Mouse (Mus musculus): ENCODE results near the gene Nlrx1. TPM values are rescaled to one million over a fixed set of nuclear protein-coding genes. Genes with fewer than 3 reads are reported as not detected.

Nlrx1 gene
- polyA plus RNA-seq, 3 experiments from 2014 or later: 3.3 to 10.7 (median 4.1) TPM

GRCm38 (mm10) chr9:44234479-44235427 is 33.6 kb downstream of the Nlrx1 start:
- no peak for ATAC-seq

- ATAC-seq: peak; percentile 75
Observed at GRCm38 (mm10) chr9:44233802-44234478, 34.5 kb downstream of the Nlrx1 start, which contains the start of gene Cbl. TSS of gene Cbl (minus strand) at chr9:44234049.

DNA sequence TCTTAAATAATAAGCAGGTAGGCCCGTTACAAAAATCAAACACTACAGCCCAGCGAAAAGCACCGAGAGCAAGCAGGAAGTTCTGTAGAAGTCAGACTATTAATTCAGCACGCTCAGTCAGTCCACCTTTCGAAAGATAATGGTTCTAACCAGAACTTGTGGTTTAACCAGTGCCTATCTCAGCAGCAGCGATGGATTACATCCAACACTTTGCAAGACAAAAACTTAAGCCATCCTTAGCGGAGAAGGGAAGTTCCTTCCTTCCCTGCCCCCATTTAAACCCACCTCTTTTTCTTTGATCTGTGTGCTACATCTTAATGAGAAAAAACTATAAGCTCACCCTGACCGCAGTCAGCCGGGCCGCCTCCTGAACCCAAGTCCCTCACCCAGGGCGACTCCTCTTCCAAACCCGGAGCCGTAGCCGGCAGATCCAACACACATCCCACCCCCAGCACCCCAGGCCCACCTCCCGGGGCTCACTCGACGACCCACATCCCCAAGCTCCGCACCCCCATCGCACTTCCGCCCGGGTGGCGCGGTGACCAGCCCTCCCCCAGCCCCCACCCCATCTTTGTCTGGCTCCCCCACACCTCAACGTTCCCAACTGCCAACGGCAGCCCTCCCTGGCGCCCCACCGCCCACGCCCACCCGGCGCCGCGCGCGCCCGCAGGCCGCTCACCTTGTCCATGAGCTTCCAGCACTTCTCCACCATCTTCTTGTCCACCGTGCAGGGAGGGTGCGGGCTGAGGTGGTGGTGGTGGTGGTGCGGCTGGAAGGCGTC is 35.2 kb downstream of the Nlrx1 start:
- ATAC-seq: peak; percentile 23

DNA sequence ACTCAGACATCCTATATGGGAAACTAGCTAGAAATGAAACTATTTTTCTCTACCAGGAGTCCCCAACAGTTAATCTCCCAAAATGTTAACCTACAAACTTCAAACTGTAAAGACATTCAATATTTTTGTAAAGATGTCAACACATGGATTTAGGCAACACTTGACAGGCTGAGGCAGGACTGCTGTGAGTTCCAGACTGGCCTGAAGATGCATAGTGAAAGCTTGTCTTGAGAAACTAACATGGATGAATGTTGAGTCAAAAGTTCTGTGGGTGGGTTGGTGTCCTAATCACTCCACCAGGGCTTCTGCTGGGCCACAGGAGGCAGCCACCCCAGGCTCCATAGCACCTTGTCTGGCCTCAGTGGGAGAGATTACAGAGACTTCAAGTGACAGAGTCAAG is 36.8 kb downstream of the Nlrx1 start:
- ATAC-seq: no peak

DNA sequence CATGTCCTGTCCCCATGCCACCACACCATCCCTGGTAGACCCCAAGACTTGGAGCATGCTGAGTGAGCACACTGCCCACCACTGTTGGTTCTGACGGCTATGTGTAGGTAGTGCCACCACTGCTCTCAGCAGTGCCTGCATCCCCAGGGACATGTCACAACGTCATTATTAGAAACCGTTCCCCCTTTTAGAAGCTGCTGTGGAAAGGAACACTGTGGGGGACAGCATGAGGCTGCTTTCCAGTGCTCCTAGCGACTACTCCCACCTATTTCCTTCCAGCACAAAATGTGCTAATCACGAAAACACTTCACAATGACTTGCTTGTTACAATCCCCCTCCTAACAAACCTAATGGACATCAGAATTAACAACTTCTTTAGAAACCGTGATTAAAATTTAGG is 42.4 kb downstream of the Nlrx1 start:
- no peak for ATAC-seq

- ATAC-seq: no peak
Observed at GRCm38 (mm10) chr9:44213538-44213937, 54.9 kb downstream of the Nlrx1 start.

- no peak for ATAC-seq
Observed at GRCm38 (mm10) chr9:44212406-44212805, 56.0 kb downstream of the Nlrx1 start.

GRCm38 (mm10) chr9:44209416-44209815 is 59.0 kb downstream of the Nlrx1 start:
- ATAC-seq: no peak

DNA sequence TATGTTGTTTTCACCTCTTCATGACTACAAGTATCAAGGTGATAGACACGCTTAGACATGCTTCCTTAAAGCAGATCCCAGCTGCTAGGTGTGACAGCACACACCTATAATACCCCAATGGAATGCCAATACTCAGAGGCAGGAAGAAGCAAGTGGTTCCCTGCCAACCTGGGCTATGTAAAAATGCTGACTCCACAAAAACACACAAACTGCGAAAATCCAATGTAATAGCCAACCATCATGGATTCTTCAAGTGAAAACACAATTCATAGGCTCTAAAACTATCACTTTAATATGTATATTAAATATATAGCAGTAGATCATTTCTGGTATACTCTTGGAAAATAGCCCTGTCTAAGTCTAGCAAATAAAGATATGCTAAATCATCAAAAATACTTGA is 60.6 kb downstream of the Nlrx1 start:
- no peak for ATAC-seq

Other genes with a start within 250 kb of the Nlrx1 start
- gene Thy1, start 225.2 kb downstream of the Nlrx1 start, polyA plus RNA-seq (2017; shearing (Covaris generic)): 100 to 1,000 TPM; 179 to 228 (median 209) TPM
- 1 to 10 TPM in 2 of 3 experiments, under 1 TPM in 1; 0.53 to 5.0 (median 2.2) TPM for gene Usp2, start 201.6 kb downstream of the Nlrx1 start, polyA plus RNA-seq (2017; shearing (Covaris generic))
- gene Mfrp, start 166.9 kb downstream of the Nlrx1 start, polyA plus RNA-seq (2017; shearing (Covaris generic)): not detected
- not detected for gene C1qtnf5, start 161.4 kb downstream of the Nlrx1 start, polyA plus RNA-seq (2017; shearing (Covaris generic))
- gene Gm49380, start 155.1 kb downstream of the Nlrx1 start, polyA plus RNA-seq (2017; shearing (Covaris generic)): not detected
- 1 to 10 TPM; 3.9 to 8.2 (median 6.0) TPM for gene Rnf26, start 155.1 kb downstream of the Nlrx1 start, polyA plus RNA-seq (2017; shearing (Covaris generic))
- gene Mcam, start 134.1 kb downstream of the Nlrx1 start, polyA plus RNA-seq (2017; shearing (Covaris generic)): under 1 TPM in 1 of 3 experiments, not detected in 2; 0.69 TPM
- gene Cbl, start 34.5 kb downstream of the Nlrx1 start, polyA plus RNA-seq (2017; shearing (Covaris generic)): 10 to 100 TPM; 17.9 to 31.2 (median 19.8) TPM
- gene Ccdc153, start 27.9 kb downstream of the Nlrx1 start, polyA plus RNA-seq (2017; shearing (Covaris generic)): not detected
- gene Pdzd3, start 17.1 kb downstream of the Nlrx1 start, polyA plus RNA-seq (2017; shearing (Covaris generic)): under 1 TPM in 1 of 3 experiments, not detected in 2; 0.15 TPM
- not detected for gene Abcg4, start 20.0 kb upstream of the Nlrx1 start, polyA plus RNA-seq (2017; shearing (Covaris generic))
- 10 to 100 TPM; 16.2 to 24.6 (median 18.9) TPM for gene Hinfp, start 37.1 kb upstream of the Nlrx1 start, polyA plus RNA-seq (2017; shearing (Covaris generic))
- 1 to 10 TPM; 1.7 to 3.1 (median 2.8) TPM for gene C2cd2l, start 51.7 kb upstream of the Nlrx1 start, polyA plus RNA-seq (2017; shearing (Covaris generic))
- gene Dpagt1, start 57.4 kb upstream of the Nlrx1 start, polyA plus RNA-seq (2017; shearing (Covaris generic)): 10 to 100 TPM; 11.1 to 17.6 (median 13.1) TPM
- gene H2afx, start 66.1 kb upstream of the Nlrx1 start, polyA plus RNA-seq (2017; shearing (Covaris generic)): 10 to 100 TPM; 14.3 to 61.7 (median 16.1) TPM
- gene Hmbs, start 75.6 kb upstream of the Nlrx1 start, polyA plus RNA-seq (2017; shearing (Covaris generic)): 10 to 100 TPM; 24.7 to 35.8 (median 25.4) TPM
- 10 to 100 TPM; 28.7 to 54.8 (median 49.8) TPM for gene Vps11, start 93.1 kb upstream of the Nlrx1 start, polyA plus RNA-seq (2017; shearing (Covaris generic))
- gene Hyou1, start 110.9 kb upstream of the Nlrx1 start, polyA plus RNA-seq (2017; shearing (Covaris generic)): 10 to 100 TPM; 14.0 to 21.4 (median 18.2) TPM
- 10 to 100 TPM; 13.6 to 24.2 (median 18.2) TPM for gene Slc37a4, start 128.3 kb upstream of the Nlrx1 start, polyA plus RNA-seq (2017; shearing (Covaris generic))
- 1,000 to 10,000 TPM; 2,506 to 3,849 (median 3,609) TPM for gene Rps25, start 138.5 kb upstream of the Nlrx1 start, polyA plus RNA-seq (2017; shearing (Covaris generic))
- 100 to 1,000 TPM; 128 to 165 (median 154) TPM for gene Trappc4, start 139.0 kb upstream of the Nlrx1 start, polyA plus RNA-seq (2017; shearing (Covaris generic))
- 10 to 100 TPM; 13.6 to 35.6 (median 25.7) TPM for gene Ccdc84, start 150.0 kb upstream of the Nlrx1 start, polyA plus RNA-seq (2017; shearing (Covaris generic))
- under 1 TPM in 2 of 3 experiments, not detected in 1; 0.17 to 0.72 TPM for gene Foxr1, start 172.5 kb upstream of the Nlrx1 start, polyA plus RNA-seq (2017; shearing (Covaris generic))
- gene Upk2, start 186.4 kb upstream of the Nlrx1 start, polyA plus RNA-seq (2017; shearing (Covaris generic)): not detected
- 10 to 100 TPM; 11.1 to 12.4 (median 12.2) TPM for gene Bcl9l, start 214.2 kb upstream of the Nlrx1 start, polyA plus RNA-seq (2017; shearing (Covaris generic))